9 mouse cellular contexts compared by ENCODE assay signal in genomic region chr16:18620201-18620600, GRCm38 (mm10). TPM values are rescaled to one million over a fixed set of nuclear protein-coding genes. Genes with fewer than 3 reads are reported as not detected.
DNase-seq lines count a peak whose midpoint lies in the region; ATAC-seq lines count a peak whose summit lies in the region.
"Had no signal": no experiment of that assay in that cellular context is flagged by ENCODE, and none has a peak within 500 bp of the region (broad histone marks: within the 10 kb centered on the region; RNA-seq: fewer than 3 reads in every experiment).

No protein-coding gene starts in this region.

- peaks cover 20% of the 10 kb centered on the region for H3K4me1 ChIP-seq in heart, embryonic 11.5 days (ENCODE audit: control insufficient read depth, insufficient read depth, low read length)
- H3K4me1 ChIP-seq in lung, embryonic 15.5 days: peaks cover 29% of the 10 kb centered on the region
- H3K4me1 ChIP-seq in hindbrain, embryonic 13.5 days (replicated peaks): peaks cover 28% of the 10 kb centered on the region
- peaks cover 25% of the 10 kb centered on the region for H3K4me1 ChIP-seq in neural tube, embryonic 13.5 days (replicated peaks)

- no peaks in the 10 kb centered on the region for H3K9me3 ChIP-seq in heart, embryonic 11.5 days (replicated peaks; ENCODE audit: control insufficient read depth, low read length)
- no peaks in the 10 kb centered on the region for H3K9me3 ChIP-seq in lung, embryonic 15.5 days
- no peaks in the 10 kb centered on the region for H3K9me3 ChIP-seq in hindbrain, embryonic 13.5 days
- H3K9me3 ChIP-seq in neural tube, embryonic 13.5 days: no peaks in the 10 kb centered on the region

- 20% methylated on average over 6 of the region's 6 CpGs for WGBS in heart, embryonic 11.5 days (ENCODE audit: insufficient replicate concordance)
- 47% methylated on average over 6 of the region's 6 CpGs for WGBS in lung, embryonic 15.5 days
- 25% methylated on average over 6 of the region's 6 CpGs for WGBS in hindbrain, embryonic 13.5 days
- 18% methylated on average over 6 of the region's 6 CpGs for WGBS in neural tube, embryonic 13.5 days

- no peak overlapping the region for H3K9ac ChIP-seq in heart, embryonic 11.5 days (ENCODE audit: low read depth, low read length)
- no peak overlapping the region for H3K9ac ChIP-seq in lung, embryonic 15.5 days
- 0 out of 2 replicates have a peak overlapping the region, but pooled peaks have one; percentile 14 for H3K9ac ChIP-seq in hindbrain, embryonic 13.5 days
- H3K9ac ChIP-seq in neural tube, embryonic 13.5 days: no peak overlapping the region

- no peak for DNase-seq in heart, adult 8-10 months (ENCODE audit: low spot score)
- DNase-seq in lung, postnatal 10 days: no peak
- no peak for DNase-seq in adrenal gland, postnatal 10 days
- DNase-seq: kidney, adult 9 months had no signal

- H3K27me3 ChIP-seq in heart, embryonic 11.5 days (ENCODE audit: control insufficient read depth, insufficient read depth, low read length): peaks cover 91% of the 10 kb centered on the region
- H3K27me3 ChIP-seq in lung, embryonic 15.5 days: peaks cover 79% of the 10 kb centered on the region
- H3K27me3 ChIP-seq in hindbrain, embryonic 13.5 days: peaks cover 90% of the 10 kb centered on the region
- H3K27me3 ChIP-seq in neural tube, embryonic 13.5 days: peaks cover 86% of the 10 kb centered on the region

- no peaks in the 10 kb centered on the region for H3K36me3 ChIP-seq in heart, embryonic 11.5 days (ENCODE audit: control insufficient read depth, insufficient read depth, low read length)
- peaks cover 12% of the 10 kb centered on the region; the same call in 1 of the 2 replicates for H3K36me3 ChIP-seq in lung, embryonic 15.5 days
- H3K36me3 ChIP-seq in hindbrain, embryonic 13.5 days: peaks cover 48% of the 10 kb centered on the region
- peaks cover 44% of the 10 kb centered on the region for H3K36me3 ChIP-seq in neural tube, embryonic 13.5 days

- H3K4me2 ChIP-seq in heart, embryonic 11.5 days: peak overlapping the region; percentile 97
- peak overlapping the region; percentile 96 for H3K4me2 ChIP-seq in lung, embryonic 15.5 days
- peak overlapping the region; percentile 65 for H3K4me2 ChIP-seq in hindbrain, embryonic 13.5 days
- peak overlapping the region; percentile 63; the same call in 1 of the 2 replicates for H3K4me2 ChIP-seq in neural tube, embryonic 13.5 days

- H3K27ac ChIP-seq in heart, embryonic 11.5 days (ENCODE audit: low read depth, low read length): no peak overlapping the region
- H3K27ac ChIP-seq in lung, embryonic 15.5 days: no peak overlapping the region
- no peak overlapping the region for H3K27ac ChIP-seq in hindbrain, embryonic 13.5 days
- H3K27ac ChIP-seq in neural tube, embryonic 13.5 days (replicated peaks): no peak overlapping the region

- ATAC-seq in heart, embryonic 11.5 days (replicated peaks; ENCODE audit: insufficient number of reproducible peaks, low FRiP score, low TSS enrichment): no peak
- no peak for ATAC-seq in lung, embryonic 15.5 days (ENCODE audit: borderline replicate concordance, extremely low read depth, low FRiP score, low TSS enrichment)
- ATAC-seq in hindbrain, embryonic 13.5 days (ENCODE audit: low FRiP score): no peak; the same call in 1 of the 2 replicates
- ATAC-seq in neural tube, embryonic 13.5 days (ENCODE audit: low read depth): no peak
- no peak for ATAC-seq in erythroblast, adult 5-6 weeks (replicated peaks; ENCODE audit: low FRiP score, poor library complexity, severe bottlenecking)

- H3K4me3 ChIP-seq in heart, embryonic 11.5 days (ENCODE audit: low read depth, low read length): peak overlapping the region; percentile 56; the same call in 1 of the 2 replicates
- H3K4me3 ChIP-seq in lung, embryonic 15.5 days: peak overlapping the region; percentile 51; the same call in 1 of the 2 replicates
- H3K4me3 ChIP-seq in hindbrain, embryonic 13.5 days: peak overlapping the region; percentile 41; the same call in 1 of the 2 replicates
- H3K4me3 ChIP-seq in neural tube, embryonic 13.5 days: no peak overlapping the region; the same call in 1 of the 2 replicates

RNA-seq across cellular contexts. Expression of gene Gp1bb, which starts 2.0 kb away (rescaled TPM):
- 8.3 and 8.6 TPM in 2 replicates for polyA plus RNA-seq in heart, embryonic 11.5 days (2014; fragmentation: Nextera tagmentation; extraction: Ambion mirVana)
- total RNA-seq in heart, adult 8-10 months (2022): 1 to 10 TPM in 1 of 4 experiments, under 1 TPM in 3; 0.28 to 1.9 (median 0.36) TPM
- polyA plus RNA-seq in lung, embryonic 15.5 days (2015; fragmentation: Nextera tagmentation; extraction: Ambion mirVana): 2.8 and 4.3 TPM in 2 replicates
- 11.2 and 11.9 TPM in 2 replicates for polyA plus RNA-seq in hindbrain, embryonic 13.5 days (2015; fragmentation: Nextera tagmentation; extraction: Ambion mirVana)
- polyA plus RNA-seq in neural tube, embryonic 13.5 days (2015; fragmentation: Nextera tagmentation; extraction: Ambion mirVana): 9.5 and 13.6 TPM in 2 replicates
- 1 to 10 TPM; 1.1 to 1.4 TPM for total RNA-seq in adrenal gland, postnatal 10 days (2021)
- total RNA-seq in erythroblast, adult 5-6 weeks (2015; ENCODE audit: low replicate concordance): 3.7 TPM in 1 of 2 replicates, not detected in the other
- 0.56 and 0.94 TPM in 2 replicates for total RNA-seq in erythroblast, adult 5-6 weeks (2017; ENCODE audit: low replicate concordance)

RNA-seq across cellular contexts. Expression of gene Gm49601, which starts 6.0 kb away (rescaled TPM):
- polyA plus RNA-seq in heart, embryonic 11.5 days (2014; fragmentation: Nextera tagmentation; extraction: Ambion mirVana): 0.73 and 1.0 TPM in 2 replicates
- 1 to 10 TPM in 1 of 4 experiments, under 1 TPM in 3; 0.46 to 2.0 (median 0.66) TPM for total RNA-seq in heart, adult 8-10 months (2022)
- polyA plus RNA-seq in lung, embryonic 15.5 days (2015; fragmentation: Nextera tagmentation; extraction: Ambion mirVana): 3.2 and 4.0 TPM in 2 replicates
- polyA plus RNA-seq in hindbrain, embryonic 13.5 days (2015; fragmentation: Nextera tagmentation; extraction: Ambion mirVana): 19.3 and 21.0 TPM in 2 replicates
- 14.1 and 19.2 TPM in 2 replicates for polyA plus RNA-seq in neural tube, embryonic 13.5 days (2015; fragmentation: Nextera tagmentation; extraction: Ambion mirVana)
- total RNA-seq in adrenal gland, postnatal 10 days (2021): 1 to 10 TPM; 2.5 to 4.8 TPM
- total RNA-seq in erythroblast, adult 5-6 weeks (2015; ENCODE audit: low replicate concordance): not detected in 2 replicates
- 0.85 TPM in 1 of 2 replicates, not detected in the other for total RNA-seq in erythroblast, adult 5-6 weeks (2017; ENCODE audit: low replicate concordance)

RNA-seq across cellular contexts. Expression of gene Sept5, which starts 9.6 kb away (rescaled TPM):
- 6.2 and 8.3 TPM in 2 replicates for polyA plus RNA-seq in heart, embryonic 11.5 days (2014; fragmentation: Nextera tagmentation; extraction: Ambion mirVana)
- total RNA-seq in heart, adult 8-10 months (2022): 1 to 10 TPM; 2.2 to 4.1 (median 3.0) TPM
- 20.2 and 20.9 TPM in 2 replicates for polyA plus RNA-seq in lung, embryonic 15.5 days (2015; fragmentation: Nextera tagmentation; extraction: Ambion mirVana)
- polyA plus RNA-seq in hindbrain, embryonic 13.5 days (2015; fragmentation: Nextera tagmentation; extraction: Ambion mirVana): 169 and 176 TPM in 2 replicates
- 163 and 189 TPM in 2 replicates for polyA plus RNA-seq in neural tube, embryonic 13.5 days (2015; fragmentation: Nextera tagmentation; extraction: Ambion mirVana)
- 10 to 100 TPM; 14.2 to 24.3 TPM for total RNA-seq in adrenal gland, postnatal 10 days (2021)
- 13.4 and 19.4 TPM in 2 replicates for total RNA-seq in erythroblast, adult 5-6 weeks (2015; ENCODE audit: low replicate concordance)
- 11.7 and 15.2 TPM in 2 replicates for total RNA-seq in erythroblast, adult 5-6 weeks (2017; ENCODE audit: low replicate concordance)

RNA-seq across cellular contexts. Expression of gene Tbx1, which starts 29.7 kb away (rescaled TPM):
- 1.2 and 1.4 TPM in 2 replicates for polyA plus RNA-seq in heart, embryonic 11.5 days (2014; fragmentation: Nextera tagmentation; extraction: Ambion mirVana)
- total RNA-seq in heart, adult 8-10 months (2022): 1 to 10 TPM; 1.0 to 2.0 (median 1.1) TPM
- polyA plus RNA-seq in lung, embryonic 15.5 days (2015; fragmentation: Nextera tagmentation; extraction: Ambion mirVana): 10.9 and 13.1 TPM in 2 replicates
- polyA plus RNA-seq in hindbrain, embryonic 13.5 days (2015; fragmentation: Nextera tagmentation; extraction: Ambion mirVana): 0.99 and 1.7 TPM in 2 replicates
- polyA plus RNA-seq in neural tube, embryonic 13.5 days (2015; fragmentation: Nextera tagmentation; extraction: Ambion mirVana): 1.5 and 2.2 TPM in 2 replicates
- 1 to 10 TPM; 1.2 to 9.1 TPM for total RNA-seq in adrenal gland, postnatal 10 days (2021)
- total RNA-seq in erythroblast, adult 5-6 weeks (2015; ENCODE audit: low replicate concordance): not detected in 2 replicates
- not detected in 2 replicates for total RNA-seq in erythroblast, adult 5-6 weeks (2017; ENCODE audit: low replicate concordance)
